In genomic region chr9:77751091-77751521, GRCm38 (mm10) we compare ENCODE assay signal across 8 mouse cellular contexts. TPM values are rescaled to one million over a fixed set of nuclear protein-coding genes. Genes with fewer than 3 reads are reported as not detected.
A peak's percentile ranks its signal among the peaks of the same experiment; 100 is the strongest.
DNase-seq lines count a peak whose midpoint lies in the region; ATAC-seq and TF ChIP-seq lines count a peak whose summit lies in the region.

No protein-coding gene starts in this region.

- peak overlapping the region; percentile 87 for H3K4me2 ChIP-seq in lung, embryonic 14.5 days

- peak overlapping the region; percentile 61 for H3K4me3 ChIP-seq in lung, embryonic 14.5 days (ENCODE audit: low read depth, low read length)

- intact Hi-C loops in left cerebral cortex, postnatal 25 days (cut with DNase I): loop anchor here (5.0 to 10.0 kb wide), 3 partner anchors 166 to 834 kb away; partner anchors contain the start of genes Elovl5 and Slc17a5

- H3K9me3 ChIP-seq in lung, embryonic 14.5 days (ENCODE audit: low read depth, low read length): no peaks in the 10 kb centered on the region

- DNase-seq in lung, embryonic 14.5 days: no peak
- no peak for DNase-seq in lung, postnatal 4 days
- peak; percentile 48 for DNase-seq in c-Kit-positive CD71-positive TER-119-positive erythroid progenitor cells, embryonic 14.5 days (ENCODE audit: low spot score)
- DNase-seq in urinary bladder, postnatal 25 days (ENCODE audit: low spot score): no peak
- no peak for DNase-seq in left cerebral cortex, postnatal 25 days (ENCODE audit: low spot score in 2 of 2)
- DNase-seq in right cerebral cortex, postnatal 10 days (ENCODE audit: low spot score in 2 of 2): no peak

- no peak for ATAC-seq in lung, embryonic 14.5 days (ENCODE audit: insufficient read depth)
- peak; percentile 6 to 18; a peak in 2 of 4 replicates for ATAC-seq in hematopoietic stem cell, adult 5-6 weeks (replicated peaks in 1 of 2; ENCODE audit: insufficient read depth in 1 of 2, low FRiP score in 2 of 2, low TSS enrichment in 1 of 2, low read depth in 1 of 2, poor library complexity in 2 of 2, severe bottlenecking in 2 of 2)
- ATAC-seq in megakaryocyte, adult 5-6 weeks (ENCODE audit: poor library complexity, severe bottlenecking): peak; percentile 2

- H3K27ac ChIP-seq in lung, embryonic 14.5 days (ENCODE audit: low read depth): peak overlapping the region; percentile 92

- peak overlapping the region; percentile 66 for H3K9ac ChIP-seq in lung, embryonic 14.5 days

- no peaks in the 10 kb centered on the region for H3K36me3 ChIP-seq in lung, embryonic 14.5 days (ENCODE audit: insufficient read depth)

- H3K4me1 ChIP-seq in lung, embryonic 14.5 days (ENCODE audit: insufficient read depth): no peaks in the 10 kb centered on the region

- no peak for TF ChIP-seq CTCF in lung, embryonic 14.5 days (IDR thresholded peaks at IDR 0.05; ENCODE audit: low read depth)

- WGBS in lung, embryonic 14.5 days: under 1% methylated on average over 12 of the region's 12 CpGs

- no peaks in the 10 kb centered on the region for H3K27me3 ChIP-seq in lung, embryonic 14.5 days (ENCODE audit: insufficient read depth, low read length)

RNA-seq across cellular contexts. Expression of gene Gclc, which starts 3.2 kb away (rescaled TPM):
- 20.4 and 21.2 TPM in 2 replicates for polyA plus RNA-seq in lung, embryonic 14.5 days (2014; fragmentation: Nextera tagmentation; extraction: Ambion mirVana)
- total RNA-seq in hematopoietic stem cell, adult 5-6 weeks (2017): 43.8 and 44.8 TPM in 2 replicates
- total RNA-seq in megakaryocyte, adult 5-6 weeks (2015): 21.9 and 25.7 TPM in 2 replicates
- 24.7 and 28.5 TPM in 2 replicates for total RNA-seq in megakaryocyte, adult 5-6 weeks (2017)
- 10 to 100 TPM; 41.7 to 43.8 TPM for total RNA-seq in left cerebral cortex, postnatal 25 days (2021)
